Mouse (Mus musculus): ENCODE data around the gene Kcnh5. TPM values are rescaled to one million over a fixed set of nuclear protein-coding genes. Genes with fewer than 3 reads are reported as not detected.

The Kcnh5 gene
- total and polyA plus RNA-seq, 2 experiments from 2014 or later, result not detected

GRCm38 (mm10) chr12:74898211-74898610 lies 278.9 kb downstream of the Kcnh5 start:
- Histone ChIP-seq H3K27me3 (ENCODE audit: control insufficient read depth, insufficient read depth, low read length) (no peaks in the 10 kb centered on the region), H3K4me2 (ENCODE audit: low read depth, low read length) (no peak overlapping the region), H3K27ac (ENCODE audit: low read depth) (no peak overlapping the region), H3K36me3 (replicated peaks; ENCODE audit: control insufficient read depth, insufficient read depth, low read length) (no peaks in the 10 kb centered on the region), H3K4me3 (ENCODE audit: low read depth, low read length) (no peak overlapping the region), H3K9me3 (replicated peaks; ENCODE audit: control insufficient read depth, low read length) (no peaks in the 10 kb centered on the region), H3K9ac (replicated peaks; ENCODE audit: low read depth, low read length) (no peak overlapping the region), H3K4me1 (ENCODE audit: control insufficient read depth, insufficient read depth) (no peaks in the 10 kb centered on the region)
- TF ChIP-seq CTCF (IDR thresholded peaks at IDR 0.05; ENCODE audit: low read depth), result no peak
- TF ChIP-seq EP300 (IDR thresholded peaks at IDR 0.05; ENCODE audit: low read depth), result no peak
- WGBS, result 95% methylated on average over 9 of the region's 9 CpGs
- DNase-seq (ENCODE audit: low spot score) (no peak), ATAC-seq (ENCODE audit: insufficient read depth, low read depth) (no peak)

- H3K4me2 ChIP-seq (ENCODE audit: low read depth, low read length), result no peak overlapping the region; the same call in 1 of the 2 replicates
- H3K27ac ChIP-seq (ENCODE audit: low read depth), result no peak overlapping the region
- no peak for ATAC-seq (ENCODE audit: insufficient read depth, low read depth)
- no peak for DNase-seq (ENCODE audit: low spot score)
- no peaks in the 10 kb centered on the region for H3K27me3 ChIP-seq (ENCODE audit: control insufficient read depth, insufficient read depth, low read length)
- no peaks in the 10 kb centered on the region for H3K36me3 ChIP-seq (replicated peaks; ENCODE audit: control insufficient read depth, insufficient read depth, low read length)
- TF ChIP-seq CTCF (IDR thresholded peaks at IDR 0.05; ENCODE audit: low read depth) (no peak), EP300 (IDR thresholded peaks at IDR 0.05; ENCODE audit: low read depth) (no peak)
- 67% methylated on average over 11 of the region's 11 CpGs for WGBS
- no peaks in the 10 kb centered on the region for H3K9me3 ChIP-seq (replicated peaks; ENCODE audit: control insufficient read depth, low read length)
- H3K4me3 ChIP-seq (ENCODE audit: low read depth, low read length), result no peak overlapping the region
- H3K9ac ChIP-seq (replicated peaks; ENCODE audit: low read depth, low read length), result no peak overlapping the region
- no peaks in the 10 kb centered on the region for H3K4me1 ChIP-seq (ENCODE audit: control insufficient read depth, insufficient read depth)
Observed at GRCm38 (mm10) chr12:74894870-74895423, 282.2 kb downstream of the Kcnh5 start.

GRCm38 (mm10) chr12:74889419-74889818 lies 287.7 kb downstream of the Kcnh5 start:
- Histone ChIP-seq H3K9ac (replicated peaks; ENCODE audit: low read depth, low read length) (no peak overlapping the region), H3K9me3 (replicated peaks; ENCODE audit: control insufficient read depth, low read length) (no peaks in the 10 kb centered on the region), H3K27me3 (ENCODE audit: control insufficient read depth, insufficient read depth, low read length) (no peaks in the 10 kb centered on the region), H3K4me2 (ENCODE audit: low read depth, low read length) (no peak overlapping the region), H3K4me1 (ENCODE audit: control insufficient read depth, insufficient read depth) (no peaks in the 10 kb centered on the region), H3K4me3 (ENCODE audit: low read depth, low read length) (no peak overlapping the region), H3K36me3 (replicated peaks; ENCODE audit: control insufficient read depth, insufficient read depth, low read length) (no peaks in the 10 kb centered on the region), H3K27ac (ENCODE audit: low read depth) (no peak overlapping the region)
- 56% methylated on average over 3 of the region's 3 CpGs for WGBS
- TF ChIP-seq CTCF (IDR thresholded peaks at IDR 0.05; ENCODE audit: low read depth) (no peak), EP300 (IDR thresholded peaks at IDR 0.05; ENCODE audit: low read depth) (no peak)
- DNase-seq (ENCODE audit: low spot score), result no peak
- no peak for ATAC-seq (ENCODE audit: insufficient read depth, low read depth)

- Histone ChIP-seq H3K27me3 (ENCODE audit: control insufficient read depth, insufficient read depth, low read length) (no peaks in the 10 kb centered on the region), H3K27ac (ENCODE audit: low read depth) (no peak overlapping the region), H3K4me2 (ENCODE audit: low read depth, low read length) (no peak overlapping the region), H3K9me3 (replicated peaks; ENCODE audit: control insufficient read depth, low read length) (no peaks in the 10 kb centered on the region), H3K36me3 (replicated peaks; ENCODE audit: control insufficient read depth, insufficient read depth, low read length) (no peaks in the 10 kb centered on the region), H3K4me1 (ENCODE audit: control insufficient read depth, insufficient read depth) (no peaks in the 10 kb centered on the region), H3K9ac (replicated peaks; ENCODE audit: low read depth, low read length) (no peak overlapping the region), H3K4me3 (ENCODE audit: low read depth, low read length) (no peak overlapping the region)
- DNase-seq (ENCODE audit: low spot score) (no peak), ATAC-seq (ENCODE audit: insufficient read depth, low read depth) (no peak)
- no peak for TF ChIP-seq CTCF (IDR thresholded peaks at IDR 0.05; ENCODE audit: low read depth)
- TF ChIP-seq EP300 (IDR thresholded peaks at IDR 0.05; ENCODE audit: low read depth), result no peak
- WGBS, result 81% methylated on average over 1 of the region's 1 CpGs
Observed at GRCm38 (mm10) chr12:74887064-74887463, 290.1 kb downstream of the Kcnh5 start.

GRCm38 (mm10) chr12:74881344-74881743 lies 295.8 kb downstream of the Kcnh5 start:
- TF ChIP-seq EP300 (IDR thresholded peaks at IDR 0.05; ENCODE audit: low read depth) (no peak), CTCF (IDR thresholded peaks at IDR 0.05; ENCODE audit: low read depth) (no peak)
- DNase-seq (ENCODE audit: low spot score), result no peak
- Histone ChIP-seq H3K4me1 (ENCODE audit: control insufficient read depth, insufficient read depth) (no peaks in the 10 kb centered on the region), H3K4me2 (ENCODE audit: low read depth, low read length) (no peak overlapping the region), H3K27me3 (ENCODE audit: control insufficient read depth, insufficient read depth, low read length) (no peaks in the 10 kb centered on the region), H3K27ac (ENCODE audit: low read depth) (no peak overlapping the region), H3K9me3 (replicated peaks; ENCODE audit: control insufficient read depth, low read length) (no peaks in the 10 kb centered on the region), H3K9ac (replicated peaks; ENCODE audit: low read depth, low read length) (no peak overlapping the region), H3K4me3 (ENCODE audit: low read depth, low read length) (no peak overlapping the region), H3K36me3 (replicated peaks; ENCODE audit: control insufficient read depth, insufficient read depth, low read length) (no peaks in the 10 kb centered on the region)
- WGBS, result 72% methylated on average over 6 of the region's 6 CpGs
- no peak for ATAC-seq (ENCODE audit: insufficient read depth, low read depth)

- no peak overlapping the region for H3K27ac ChIP-seq (ENCODE audit: low read depth)
- no peak for TF ChIP-seq CTCF (IDR thresholded peaks at IDR 0.05; ENCODE audit: low read depth)
- no peak for TF ChIP-seq EP300 (IDR thresholded peaks at IDR 0.05; ENCODE audit: low read depth)
- 76% methylated on average over 2 of the region's 2 CpGs for WGBS
- H3K27me3 ChIP-seq (ENCODE audit: control insufficient read depth, insufficient read depth, low read length), result no peaks in the 10 kb centered on the region
- H3K9ac ChIP-seq (replicated peaks; ENCODE audit: low read depth, low read length), result no peak overlapping the region
- no peaks in the 10 kb centered on the region for H3K9me3 ChIP-seq (replicated peaks; ENCODE audit: control insufficient read depth, low read length)
- H3K4me1 ChIP-seq (ENCODE audit: control insufficient read depth, insufficient read depth), result no peaks in the 10 kb centered on the region
- no peaks in the 10 kb centered on the region for H3K36me3 ChIP-seq (replicated peaks; ENCODE audit: control insufficient read depth, insufficient read depth, low read length)
- H3K4me2 ChIP-seq (ENCODE audit: low read depth, low read length), result no peak overlapping the region
- no peak for DNase-seq (ENCODE audit: low spot score)
- ATAC-seq (ENCODE audit: insufficient read depth, low read depth), result no peak
- H3K4me3 ChIP-seq (ENCODE audit: low read depth, low read length), result no peak overlapping the region
Observed at GRCm38 (mm10) chr12:74855666-74856065, 321.5 kb downstream of the Kcnh5 start.

Data from heart, postnatal 0 days (tissue).